ENCODE assay signal across 8 mouse cellular contexts in genomic region chr11:24075486-24076126, GRCm38 (mm10). TPM values are rescaled to one million over a fixed set of nuclear protein-coding genes. Genes with fewer than 3 reads are reported as not detected.
DNase-seq lines count a peak whose midpoint lies in the region; ATAC-seq and TF ChIP-seq lines count a peak whose summit lies in the region.

No protein-coding gene starts in this region.

- H3K9ac ChIP-seq in kidney, embryonic 15.5 days = peak overlapping the region; percentile 32; the same call in 1 of the 2 replicates
- peak overlapping the region; percentile 99 for H3K9ac ChIP-seq in hindbrain, embryonic 13.5 days
- peak overlapping the region; percentile 93 for H3K9ac ChIP-seq in midbrain, embryonic 15.5 days

- WGBS in kidney, embryonic 15.5 days = under 1% methylated on average over 17 of the region's 17 CpGs
- 0% methylated on average over 17 of the region's 17 CpGs for WGBS in hindbrain, embryonic 13.5 days
- under 1% methylated on average over 17 of the region's 17 CpGs for WGBS in midbrain, embryonic 15.5 days

- H3K9me3 ChIP-seq in kidney, embryonic 15.5 days (replicated peaks) = no peaks in the 10 kb centered on the region
- H3K9me3 ChIP-seq in hindbrain, embryonic 13.5 days = no peaks in the 10 kb centered on the region
- no peaks in the 10 kb centered on the region for H3K9me3 ChIP-seq in midbrain, embryonic 15.5 days

- no peak for TF ChIP-seq POLR2A in bone marrow macrophage, adult 2 months (IDR thresholded peaks at IDR 0.05; ENCODE audit: borderline replicate concordance, low read depth, low read length)

- H3K36me3 ChIP-seq in kidney, embryonic 15.5 days = no peaks in the 10 kb centered on the region
- H3K36me3 ChIP-seq in hindbrain, embryonic 13.5 days = no peaks in the 10 kb centered on the region
- no peaks in the 10 kb centered on the region for H3K36me3 ChIP-seq in midbrain, embryonic 15.5 days (replicated peaks)

- ATAC-seq in kidney, embryonic 15.5 days (replicated peaks; ENCODE audit: low FRiP score) = no peak
- no peak for ATAC-seq in hindbrain, embryonic 13.5 days (ENCODE audit: low FRiP score)
- ATAC-seq in midbrain, embryonic 15.5 days (replicated peaks) = no peak

- peaks cover 58% of the 10 kb centered on the region for H3K4me1 ChIP-seq in kidney, embryonic 15.5 days
- H3K4me1 ChIP-seq in bone marrow macrophage, adult 2 months (ENCODE audit: control insufficient read depth, insufficient read depth, low read length) = peaks cover 4% of the 10 kb centered on the region; the same call in 1 of the 2 replicates
- H3K4me1 ChIP-seq in hindbrain, embryonic 13.5 days (replicated peaks) = peaks cover 30% of the 10 kb centered on the region
- peaks cover 17% of the 10 kb centered on the region for H3K4me1 ChIP-seq in midbrain, embryonic 15.5 days

- DNase-seq in kidney, adult 11 months = no peak
- DNase-seq in testis, postnatal 14 days (ENCODE audit: low spot score) = no peak
- DNase-seq in thymus, postnatal 36 days = no peak
- no peak for DNase-seq in adrenal gland, postnatal 4 days (ENCODE audit: low spot score in 2 of 2)

- H3K27me3 ChIP-seq in kidney, embryonic 15.5 days = peaks cover 92% of the 10 kb centered on the region
- H3K27me3 ChIP-seq in hindbrain, embryonic 13.5 days = no peaks in the 10 kb centered on the region
- H3K27me3 ChIP-seq in midbrain, embryonic 15.5 days (replicated peaks) = 0 out of 2 replicates have a peak, but pooled peaks cover 3% of the 10 kb centered on the region

- H3K4me3 ChIP-seq in kidney, embryonic 15.5 days (replicated peaks) = peak overlapping the region; percentile 52
- peak overlapping the region; percentile 64 for H3K4me3 ChIP-seq in bone marrow macrophage, adult 2 months (ENCODE audit: insufficient read depth, low read length)
- H3K4me3 ChIP-seq in hindbrain, embryonic 13.5 days = peak overlapping the region; percentile 86
- peak overlapping the region; percentile 89 for H3K4me3 ChIP-seq in midbrain, embryonic 15.5 days

- TF ChIP-seq CTCF in bone marrow macrophage, adult 2 months (IDR thresholded peaks at IDR 0.05; ENCODE audit: low read depth, low read length) = no peak

- no peak overlapping the region for H3K27ac ChIP-seq in kidney, embryonic 15.5 days
- H3K27ac ChIP-seq in bone marrow macrophage, adult 2 months (ENCODE audit: insufficient read depth, low read depth, low read length) = no peak overlapping the region
- H3K27ac ChIP-seq in hindbrain, embryonic 13.5 days = peak overlapping the region; percentile 100
- peak overlapping the region; percentile 97 for H3K27ac ChIP-seq in midbrain, embryonic 15.5 days

- H3K4me2 ChIP-seq in kidney, embryonic 15.5 days = peak overlapping the region; percentile 89
- peak overlapping the region; percentile 99 for H3K4me2 ChIP-seq in hindbrain, embryonic 13.5 days
- H3K4me2 ChIP-seq in midbrain, embryonic 15.5 days = peak overlapping the region; percentile 93

RNA-seq across cellular contexts. Expression of gene A830031A19Rik, which starts 0.8 kb away (rescaled TPM):
- polyA plus RNA-seq in kidney, embryonic 15.5 days (2015; fragmentation: Nextera tagmentation; extraction: Ambion mirVana) = not detected in 2 replicates
- polyA plus RNA-seq in bone marrow macrophage, adult 2 months (2012; ENCODE audit: insufficient read depth, insufficient read length, missing spikeins) = not detected in 2 replicates
- polyA plus RNA-seq in hindbrain, embryonic 13.5 days (2015; fragmentation: Nextera tagmentation; extraction: Ambion mirVana) = 0.23 TPM in 1 of 2 replicates, not detected in the other
- 0.23 TPM in 1 of 2 replicates, not detected in the other for polyA plus RNA-seq in midbrain, embryonic 15.5 days (2015; fragmentation: Nextera tagmentation; extraction: Ambion mirVana)
- not detected for total RNA-seq in adrenal gland, postnatal 4 days (2021)

RNA-seq across cellular contexts. Expression of gene Bcl11a, which starts 2.2 kb away (rescaled TPM):
- 2.9 and 3.6 TPM in 2 replicates for polyA plus RNA-seq in kidney, embryonic 15.5 days (2015; fragmentation: Nextera tagmentation; extraction: Ambion mirVana)
- polyA plus RNA-seq in bone marrow macrophage, adult 2 months (2012; ENCODE audit: insufficient read depth, insufficient read length, missing spikeins) = 0.23 and 0.43 TPM in 2 replicates
- 116 and 129 TPM in 2 replicates for polyA plus RNA-seq in hindbrain, embryonic 13.5 days (2015; fragmentation: Nextera tagmentation; extraction: Ambion mirVana)
- 101 and 105 TPM in 2 replicates for polyA plus RNA-seq in midbrain, embryonic 15.5 days (2015; fragmentation: Nextera tagmentation; extraction: Ambion mirVana)
- total RNA-seq in adrenal gland, postnatal 4 days (2021) = 1 to 10 TPM; 5.9 to 7.8 TPM

Comparison
In these comparisons a context has a peak if more than half of its experiments do, and no peak if none do; other contexts are left out.
1. H3K27ac ChIP-seq: peak in hindbrain, embryonic 13.5 days (single experiment) and midbrain, embryonic 15.5 days (single experiment); none in kidney, embryonic 15.5 days (single experiment) and bone marrow macrophage, adult 2 months (single experiment).
2. H3K9ac ChIP-seq: peak in every context shown above with its lines; median percentile 99 in hindbrain, embryonic 13.5 days; 93 in midbrain, embryonic 15.5 days; 32 in kidney, embryonic 15.5 days.
3. RNA of gene Bcl11a, which starts 2.2 kb away (polyA plus RNA-seq): 116 to 129 TPM in hindbrain, embryonic 13.5 days and 101 to 105 TPM in midbrain, embryonic 15.5 days; 2.9 to 3.6 TPM in kidney, embryonic 15.5 days and 0.23 to 0.43 TPM in bone marrow macrophage, adult 2 months; every median in the first group is over 10 times any median in the second.
4. Peak in every context shown above with its lines, with median percentiles within 50 percentile points of each other: H3K4me2 ChIP-seq and H3K4me3 ChIP-seq.